ENCODE assay signal across 8 mouse cellular contexts in the genomic region with DNA sequence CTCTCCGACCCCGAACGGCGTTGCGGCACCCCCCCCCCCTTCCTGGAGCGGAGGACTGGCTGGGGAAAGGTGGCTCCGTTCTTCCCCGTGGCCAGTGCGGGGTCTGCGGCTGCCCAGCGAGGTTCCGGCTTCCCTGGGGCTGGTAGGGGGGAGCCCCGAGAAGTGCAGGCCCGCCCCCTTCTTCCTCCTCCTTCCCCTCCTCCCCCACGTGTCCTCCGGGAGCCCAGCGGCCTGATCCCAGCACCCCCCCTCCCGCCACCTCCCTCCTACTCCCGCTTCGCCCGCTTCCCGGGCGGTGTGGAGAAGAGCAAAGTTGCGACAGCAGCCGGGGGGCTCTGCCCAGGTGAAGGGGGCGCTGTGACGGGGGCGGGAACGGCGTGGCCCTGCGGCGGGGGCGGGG. TPM values are rescaled to one million over a fixed set of nuclear protein-coding genes. Genes with fewer than 3 reads are reported as not detected.
DNase-seq lines count a peak whose midpoint lies in the region; ATAC-seq and TF ChIP-seq lines count a peak whose summit lies in the region.

A gene (plus strand): TSS at position 218 of the 400 bp plus-strand sequence.

- 0 out of 2 replicates have a peak, but pooled peaks cover 5% of the 10 kb centered on the region for H3K4me1 ChIP-seq in embryonic facial prominence, embryonic 15.5 days
- no peaks in the 10 kb centered on the region for H3K4me1 ChIP-seq in heart, embryonic 16.5 days (ENCODE audit: control insufficient read depth, insufficient read depth, low read length)
- H3K4me1 ChIP-seq in liver, postnatal 0 days (ENCODE audit: insufficient read depth) = no peaks in the 10 kb centered on the region; the same call in none of the 2 replicates
- H3K4me1 ChIP-seq in neural tube, embryonic 14.5 days (ENCODE audit: control insufficient read depth, insufficient read depth, low read length) = no peaks in the 10 kb centered on the region

- H3K27ac ChIP-seq in embryonic facial prominence, embryonic 15.5 days (replicated peaks) = peak within 1 kb of the TSS; percentile 65
- peak within 1 kb of the TSS; percentile 61 for H3K27ac ChIP-seq in heart, embryonic 16.5 days (ENCODE audit: low read length)
- H3K27ac ChIP-seq in liver, postnatal 0 days (ENCODE audit: low read depth) = peak within 1 kb of the TSS; percentile 62
- no peak within 1 kb of the TSS for H3K27ac ChIP-seq in neural tube, embryonic 14.5 days (ENCODE audit: low read depth, low read length)

- peak within 1 kb of the TSS; percentile 56 for H3K4me3 ChIP-seq in embryonic facial prominence, embryonic 15.5 days (replicated peaks)
- peak within 1 kb of the TSS; percentile 67 for H3K4me3 ChIP-seq in heart, embryonic 16.5 days (ENCODE audit: low read length)
- H3K4me3 ChIP-seq in liver, postnatal 0 days (ENCODE audit: low read depth, low read length) = peak within 1 kb of the TSS; percentile 61
- H3K4me3 ChIP-seq in neural tube, embryonic 14.5 days (ENCODE audit: low read depth, low read length) = peak within 1 kb of the TSS; percentile 46

- H3K4me2 ChIP-seq in embryonic facial prominence, embryonic 15.5 days (replicated peaks) = peak within 1 kb of the TSS; percentile 62
- H3K4me2 ChIP-seq in heart, embryonic 16.5 days (ENCODE audit: low read depth, low read length) = peak within 1 kb of the TSS; percentile 85
- H3K4me2 ChIP-seq in liver, postnatal 0 days (ENCODE audit: low read depth, low read length) = peak within 1 kb of the TSS; percentile 89
- H3K4me2 ChIP-seq in neural tube, embryonic 14.5 days (ENCODE audit: low read depth, low read length) = peak within 1 kb of the TSS; percentile 60

- peak; percentile 22; the same call in 1 of the 2 replicates for ATAC-seq in embryonic facial prominence, embryonic 15.5 days (ENCODE audit: insufficient number of reproducible peaks, low FRiP score, low TSS enrichment, low read depth)
- peak; percentile 16; the same call in 1 of the 2 replicates for ATAC-seq in heart, embryonic 16.5 days (replicated peaks; ENCODE audit: extremely low read depth, insufficient read depth, low FRiP score)
- peak; percentile 9 for ATAC-seq in liver, postnatal 0 days
- no peak for ATAC-seq in neural tube, embryonic 14.5 days (ENCODE audit: low read depth)
- no peak for ATAC-seq in megakaryocyte-erythroid progenitor cell, adult 5-6 weeks (replicated peaks; ENCODE audit: low FRiP score, low TSS enrichment, poor library complexity, severe bottlenecking)

- no peaks in the 10 kb centered on the region for H3K36me3 ChIP-seq in embryonic facial prominence, embryonic 15.5 days
- no peaks in the 10 kb centered on the region for H3K36me3 ChIP-seq in heart, embryonic 16.5 days (ENCODE audit: control insufficient read depth, insufficient read depth)
- H3K36me3 ChIP-seq in liver, postnatal 0 days (replicated peaks; ENCODE audit: insufficient read depth, low read length) = no peaks in the 10 kb centered on the region
- H3K36me3 ChIP-seq in neural tube, embryonic 14.5 days (ENCODE audit: control insufficient read depth, insufficient read depth, low read length) = no peaks in the 10 kb centered on the region

- H3K9me3 ChIP-seq in embryonic facial prominence, embryonic 15.5 days (replicated peaks) = no peaks in the 10 kb centered on the region
- no peaks in the 10 kb centered on the region for H3K9me3 ChIP-seq in heart, embryonic 16.5 days (replicated peaks; ENCODE audit: control insufficient read depth, low read length)
- no peaks in the 10 kb centered on the region for H3K9me3 ChIP-seq in liver, postnatal 0 days (ENCODE audit: low read length)
- no peaks in the 10 kb centered on the region for H3K9me3 ChIP-seq in neural tube, embryonic 14.5 days (ENCODE audit: control insufficient read depth, low read length)

- H3K27me3 ChIP-seq in embryonic facial prominence, embryonic 15.5 days = no peaks in the 10 kb centered on the region
- 0 out of 2 replicates have a peak, but pooled peaks cover 3% of the 10 kb centered on the region for H3K27me3 ChIP-seq in heart, embryonic 16.5 days (ENCODE audit: control insufficient read depth, insufficient read depth, low read length)
- 0 out of 2 replicates have a peak, but pooled peaks cover 3% of the 10 kb centered on the region for H3K27me3 ChIP-seq in liver, postnatal 0 days (ENCODE audit: insufficient read depth, low read length)
- no peaks in the 10 kb centered on the region for H3K27me3 ChIP-seq in neural tube, embryonic 14.5 days (ENCODE audit: control insufficient read depth, insufficient read depth, low read length)

- peak; percentile 46 for DNase-seq in CD4-positive helper T cell, adult 2 months (ENCODE audit: low read depth, low spot score)
- peak; percentile 38 to 42 for DNase-seq in adrenal gland, adult 18-20 months (ENCODE audit: low spot score in 2 of 2)
- peak; percentile 53 to 81 for DNase-seq in kidney, postnatal 25 days
- peak; percentile 54 for DNase-seq in liver, postnatal 0 days

- no peak for TF ChIP-seq CTCF in liver, postnatal 0 days (IDR thresholded peaks at IDR 0.05; ENCODE audit: low read depth)

- TF ChIP-seq EP300 in liver, postnatal 0 days (IDR thresholded peaks at IDR 0.05; ENCODE audit: low read depth) = no peak

- peak within 1 kb of the TSS; percentile 31 for H3K9ac ChIP-seq in embryonic facial prominence, embryonic 15.5 days
- peak within 1 kb of the TSS; percentile 74 for H3K9ac ChIP-seq in heart, embryonic 16.5 days (ENCODE audit: low read length)
- H3K9ac ChIP-seq in liver, postnatal 0 days (replicated peaks) = peak within 1 kb of the TSS; percentile 59
- H3K9ac ChIP-seq in neural tube, embryonic 14.5 days (replicated peaks; ENCODE audit: low read depth, low read length) = peak within 1 kb of the TSS; percentile 48; the same call in 1 of the 2 replicates

- 16% methylated on average over 27 of the region's 33 CpGs for WGBS in embryonic facial prominence, embryonic 15.5 days
- 3% methylated on average over 23 of the region's 33 CpGs for WGBS in heart, embryonic 16.5 days
- 11% methylated on average over 11 of the region's 33 CpGs for WGBS in liver, postnatal 0 days (ENCODE audit: insufficient replicate concordance)
- WGBS in neural tube, embryonic 14.5 days = 11% methylated on average over 12 of the region's 33 CpGs

RNA-seq across cellular contexts. Expression of the gene that starts here (rescaled TPM):
- 1 to 10 TPM; 8.0 to 9.1 TPM for total RNA-seq in adrenal gland, adult 18-20 months (2021)
- 5.3 and 5.5 TPM in 2 replicates for polyA plus RNA-seq in embryonic facial prominence, embryonic 15.5 days (2015; fragmentation: Nextera tagmentation; extraction: Ambion mirVana)
- 3.4 and 3.6 TPM in 2 replicates for polyA plus RNA-seq in heart, embryonic 16.5 days (2015; fragmentation: Nextera tagmentation; extraction: Ambion mirVana)
- 1.5 TPM in 2 replicates for polyA plus RNA-seq in liver, postnatal 0 days (2015; fragmentation: Nextera tagmentation; extraction: Ambion mirVana)
- polyA plus RNA-seq in neural tube, embryonic 14.5 days (2014; fragmentation: Nextera tagmentation; extraction: Ambion mirVana) = 6.4 and 6.9 TPM in 2 replicates
- 14.8 and 16.3 TPM in 2 replicates for total RNA-seq in megakaryocyte-erythroid progenitor cell, adult 5-6 weeks (2014; fragmentation: Nextera tagmentation)
- total RNA-seq in megakaryocyte-erythroid progenitor cell, adult 5-6 weeks (2017) = 3.1 and 3.7 TPM in 2 replicates

Comparison
In these comparisons a context has a peak if more than half of its experiments do, and no peak if none do; other contexts are left out.
1. ATAC-seq: peak in embryonic facial prominence, embryonic 15.5 days (single experiment), heart, embryonic 16.5 days (single experiment) and liver, postnatal 0 days (single experiment); none in neural tube, embryonic 14.5 days (single experiment) and megakaryocyte-erythroid progenitor cell, adult 5-6 weeks (single experiment).
2. Peak in every context shown above with its lines, with median percentiles within 50 percentile points of each other: DNase-seq, H3K4me2 ChIP-seq, H3K4me3 ChIP-seq and H3K9ac ChIP-seq.